ENCODE assay signal across 8 mouse cellular contexts in genomic region chr6:4746696-4747439, GRCm38 (mm10). TPM values are rescaled to one million over a fixed set of nuclear protein-coding genes. Genes with fewer than 3 reads are reported as not detected.
A peak's percentile ranks its signal among the peaks of the same experiment; 100 is the strongest.
DNase-seq lines count a peak whose midpoint lies in the region; ATAC-seq lines count a peak whose summit lies in the region.

Gene Sgce (minus strand): TSS chr6:4747207.
Gene Peg10 (plus strand): TSS chr6:4747306.

- peak within 1 kb of the TSS; percentile 57 for H3K9ac ChIP-seq in intestine, embryonic 14.5 days (ENCODE audit: low read length)

- peak within 1 kb of the TSS; percentile 41 for H3K4me3 ChIP-seq in intestine, embryonic 14.5 days (ENCODE audit: low read depth, low read length)

- ATAC-seq in intestine, embryonic 14.5 days (replicated peaks; ENCODE audit: low FRiP score, low TSS enrichment, low read depth) = peak; percentile 56; the same call in 1 of the 2 replicates
- ATAC-seq in megakaryocyte progenitor cell, adult 5-6 weeks (replicated peaks; ENCODE audit: poor library complexity) = peak; percentile 54

- H3K27ac ChIP-seq in intestine, embryonic 14.5 days (ENCODE audit: low read depth) = peak within 1 kb of the TSS; percentile 69

- H3K27me3 ChIP-seq in intestine, embryonic 14.5 days (replicated peaks; ENCODE audit: control insufficient read depth, insufficient read depth, low read length) = no peaks in the 10 kb centered on the region

- H3K4me1 ChIP-seq in intestine, embryonic 14.5 days (replicated peaks; ENCODE audit: control insufficient read depth, insufficient read depth, low read length) = peaks cover 10% of the 10 kb centered on the region; the same call in 1 of the 2 replicates

- intact Hi-C loops in left cerebral cortex, postnatal 14 days (cut with DNase I) = loop anchor here (5.0 to 10.0 kb wide), 4 partner anchors 155 to 638 kb away; partner anchors contain the start of genes Asb4 and Ppp1r9a

- no peaks in the 10 kb centered on the region for H3K36me3 ChIP-seq in intestine, embryonic 14.5 days (ENCODE audit: control insufficient read depth, insufficient read depth, low read length)

- H3K9me3 ChIP-seq in intestine, embryonic 14.5 days (ENCODE audit: control insufficient read depth, low read length) = peaks cover 22% of the 10 kb centered on the region; the same call in 1 of the 2 replicates

- DNase-seq in adrenal gland, adult 18-20 months (ENCODE audit: low spot score in 2 of 2) = peak; percentile 80 to 86
- peak; percentile 79 for DNase-seq in embryo, embryonic 10 days (ENCODE audit: low spot score)
- DNase-seq in gastrocnemius, postnatal 25 days = peak; percentile 72
- peak; percentile 88 for DNase-seq in intestine, embryonic 14.5 days (ENCODE audit: low spot score)
- peak; percentile 76 to 78 for DNase-seq in left cerebral cortex, postnatal 14 days (ENCODE audit: low spot score in 2 of 2)
- DNase-seq in right cerebral cortex, adult 2 months (ENCODE audit: low spot score in 2 of 2) = peak; percentile 62 to 64
- DNase-seq in urinary bladder, postnatal 25 days (ENCODE audit: low spot score) = peak; percentile 69

- H3K4me2 ChIP-seq in intestine, embryonic 14.5 days (ENCODE audit: low read length) = peak within 1 kb of the TSS; percentile 43

- WGBS in intestine, embryonic 14.5 days = 56% methylated on average over 38 of the region's 38 CpGs

RNA-seq across cellular contexts. Expression of gene Sgce, which starts in this region (rescaled TPM):
- total RNA-seq in adrenal gland, adult 18-20 months (2021) = 10 to 100 TPM; 70.9 to 72.3 TPM
- 10 to 100 TPM; 10.2 to 12.1 TPM for total RNA-seq in gastrocnemius, postnatal 25 days (2021)
- 42.2 and 53.0 TPM in 2 replicates for polyA plus RNA-seq in intestine, embryonic 14.5 days (2014; fragmentation: Nextera tagmentation; extraction: Ambion mirVana)
- 10 to 100 TPM; 31.3 to 31.6 TPM for total RNA-seq in left cerebral cortex, postnatal 14 days (2021)
- 0.17 and 0.54 TPM in 2 replicates for total RNA-seq in megakaryocyte progenitor cell, adult 5-6 weeks (2015)
- 1.2 TPM in 1 of 2 replicates, not detected in the other for total RNA-seq in megakaryocyte progenitor cell, adult 5-6 weeks (2017)

RNA-seq across cellular contexts. Expression of gene Peg10, which starts in this region (rescaled TPM):
- 100 to 1,000 TPM; 324 to 506 TPM for total RNA-seq in adrenal gland, adult 18-20 months (2021)
- total RNA-seq in gastrocnemius, postnatal 25 days (2021) = 1 to 10 TPM; 2.2 to 3.1 TPM
- 5.9 and 6.6 TPM in 2 replicates for polyA plus RNA-seq in intestine, embryonic 14.5 days (2014; fragmentation: Nextera tagmentation; extraction: Ambion mirVana)
- total RNA-seq in left cerebral cortex, postnatal 14 days (2021) = 10 to 100 TPM; 10.4 to 11.9 TPM
- total RNA-seq in megakaryocyte progenitor cell, adult 5-6 weeks (2015) = 0.02 and 0.34 TPM in 2 replicates
- not detected in 2 replicates for total RNA-seq in megakaryocyte progenitor cell, adult 5-6 weeks (2017)

Comparison
In these comparisons a context has a peak if more than half of its experiments do, and no peak if none do; other contexts are left out.
1. Peak in every context shown above with its lines: DNase-seq, ATAC-seq, H3K4me3 ChIP-seq and H3K27ac ChIP-seq.
2. RNA of gene Sgce (total RNA-seq): 70.9 to 72.3 TPM in adrenal gland, adult 18-20 months, 31.3 to 31.6 TPM in left cerebral cortex, postnatal 14 days and 10.2 to 12.1 TPM in gastrocnemius, postnatal 25 days; 0.17 to 1.2 TPM in megakaryocyte progenitor cell, adult 5-6 weeks; every median in the first group is over 4 times any median in the second.
3. RNA of gene Peg10 (total RNA-seq): 324 to 506 TPM in adrenal gland, adult 18-20 months; 10.4 to 11.9 TPM in left cerebral cortex, postnatal 14 days, 2.2 to 3.1 TPM in gastrocnemius, postnatal 25 days and 0.02 to 0.34 TPM in megakaryocyte progenitor cell, adult 5-6 weeks; every median in the first group is over 10 times any median in the second.